Mouse (Mus musculus) limb, embryonic 15.5 days (tissue): ENCODE measurements around the gene Casp3. TPM values are rescaled to one million over a fixed set of nuclear protein-coding genes. Genes with fewer than 3 reads are reported as not detected.

Source experiments
- polyA plus RNA-seq: library from polyadenylated mRNA; unstranded; fragments of >200 nt; fragmentation: Nextera tagmentation; extraction: Ambion mirVana; gene quantifications from 2 replicates; pipeline ENCODE4 v1.2.1, GENCODE M21; 2015

Gene Casp3
- polyA plus RNA-seq, 1 experiment from 2014 or later: 74.0 TPM

Other genes starting within 250 kb of the Casp3 start
- gene Acsl1, start 146.3 kb upstream of the Casp3 start, polyA plus RNA-seq: 50.3 and 53.4 TPM in 2 replicates
- gene Cenpu, start 65.3 kb upstream of the Casp3 start, polyA plus RNA-seq: 9.2 and 10.2 TPM in 2 replicates
- gene Primpol, start 79 bp upstream of the Casp3 start, polyA plus RNA-seq: 11.4 and 12.4 TPM in 2 replicates
- 20.0 and 24.8 TPM in 2 replicates for gene Irf2, start 122.4 kb downstream of the Casp3 start, polyA plus RNA-seq